Mouse (Mus musculus): Measurements from ENCODE around the gene Pacs1. TPM values are rescaled to one million over a fixed set of nuclear protein-coding genes. Genes with fewer than 3 reads are reported as not detected.
A peak's percentile ranks its signal among the peaks of the same experiment; 100 is the strongest.
"Not testable (repeated sequence)": the region's sequence is repeated elsewhere in the genome, so short reads cannot be mapped to it uniquely, and the experiment has no call there.

Pacs1 gene
- total RNA-seq, 1 experiment from 2014 or later = 17.3 TPM

GRCm38 (mm10) chr19:5192397-5192796 lies 80.5 kb downstream of the Pacs1 start:
- ATAC-seq (replicated peaks in 1 of 2; ENCODE audit: insufficient read depth in 1 of 2, low FRiP score in 2 of 2, low TSS enrichment in 1 of 2, low read depth in 1 of 2, poor library complexity in 2 of 2, severe bottlenecking in 2 of 2) = no peak

GRCm38 (mm10) chr19:5187439-5187838 lies 85.5 kb downstream of the Pacs1 start:
- ATAC-seq (replicated peaks in 1 of 2; ENCODE audit: insufficient read depth in 1 of 2, low FRiP score in 2 of 2, low TSS enrichment in 1 of 2, low read depth in 1 of 2, poor library complexity in 2 of 2, severe bottlenecking in 2 of 2) = no peak

DNA sequence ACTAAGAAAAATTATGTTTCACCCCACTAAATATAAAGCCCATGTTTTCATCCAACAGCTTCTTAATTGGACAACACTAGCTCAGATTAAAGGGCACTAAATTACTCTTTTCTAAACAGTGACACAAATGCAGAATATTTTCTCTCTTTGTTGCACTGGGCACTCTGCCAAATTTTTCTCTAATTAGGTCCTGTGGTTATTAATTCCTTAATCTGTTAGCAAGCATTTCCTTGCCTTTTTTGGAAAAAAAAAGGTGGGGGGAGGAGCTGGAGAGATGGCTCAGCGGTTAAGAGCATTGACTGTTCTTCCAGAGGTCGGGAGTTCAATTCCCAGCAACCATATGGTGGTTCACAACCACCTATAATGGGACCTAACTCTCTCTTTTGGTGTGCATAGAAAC lies 91.0 kb downstream of the Pacs1 start:
- no peak for ATAC-seq (replicated peaks in 1 of 2; ENCODE audit: insufficient read depth in 1 of 2, low FRiP score in 2 of 2, low TSS enrichment in 1 of 2, low read depth in 1 of 2, poor library complexity in 2 of 2, severe bottlenecking in 2 of 2)

- peak; percentile 71 to 93; a peak in 3 of 4 replicates for ATAC-seq (replicated peaks in 1 of 2; ENCODE audit: insufficient read depth in 1 of 2, low FRiP score in 2 of 2, low TSS enrichment in 1 of 2, low read depth in 1 of 2, poor library complexity in 2 of 2, severe bottlenecking in 2 of 2)
These were observed 94.3 kb downstream of the Pacs1 start for GRCm38 (mm10) chr19:5178631-5179030.

DNA sequence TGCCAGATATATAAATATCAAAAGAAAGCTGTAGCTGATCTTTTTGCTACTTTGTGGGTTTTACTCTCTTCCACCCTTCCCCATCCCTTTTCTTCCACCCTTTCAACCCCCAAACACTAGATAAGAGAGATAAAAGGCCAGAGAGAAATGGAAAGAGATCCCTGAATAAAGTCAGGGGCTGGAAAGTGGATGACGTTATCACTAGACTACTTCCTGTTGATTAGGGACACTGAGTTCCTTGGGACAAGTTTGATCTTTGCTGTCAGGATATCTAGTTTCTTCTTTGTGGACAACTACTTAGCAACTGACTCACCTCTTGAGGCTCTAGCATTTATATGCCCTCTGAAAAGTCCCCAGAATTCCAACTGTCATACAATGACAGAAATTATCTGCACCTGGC lies 102.5 kb downstream of the Pacs1 start:
- no peak for ATAC-seq (replicated peaks in 1 of 2; ENCODE audit: insufficient read depth in 1 of 2, low FRiP score in 2 of 2, low TSS enrichment in 1 of 2, low read depth in 1 of 2, poor library complexity in 2 of 2, severe bottlenecking in 2 of 2)

DNA sequence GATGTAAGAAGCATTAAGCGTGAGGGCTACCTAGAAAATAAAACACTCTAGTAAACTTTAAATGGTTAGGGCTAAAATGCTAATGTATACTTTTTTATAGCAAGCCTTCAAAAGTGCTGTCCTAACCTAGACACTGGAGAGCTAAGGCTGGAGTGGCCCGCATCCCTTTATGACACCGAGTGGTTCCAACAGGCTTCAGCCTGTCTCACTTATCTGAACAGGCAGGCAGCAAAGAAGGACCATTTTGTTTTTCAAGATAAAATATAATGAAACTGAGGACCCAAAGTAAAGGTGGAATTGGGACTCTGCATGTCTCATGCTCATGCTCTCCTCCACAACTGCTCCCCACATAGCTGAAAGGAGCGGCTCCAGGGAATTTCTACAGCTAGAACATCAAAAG lies 105.4 kb downstream of the Pacs1 start:
- ATAC-seq (replicated peaks in 1 of 2; ENCODE audit: insufficient read depth in 1 of 2, low FRiP score in 2 of 2, low TSS enrichment in 1 of 2, low read depth in 1 of 2, poor library complexity in 2 of 2, severe bottlenecking in 2 of 2) = no peak

DNA sequence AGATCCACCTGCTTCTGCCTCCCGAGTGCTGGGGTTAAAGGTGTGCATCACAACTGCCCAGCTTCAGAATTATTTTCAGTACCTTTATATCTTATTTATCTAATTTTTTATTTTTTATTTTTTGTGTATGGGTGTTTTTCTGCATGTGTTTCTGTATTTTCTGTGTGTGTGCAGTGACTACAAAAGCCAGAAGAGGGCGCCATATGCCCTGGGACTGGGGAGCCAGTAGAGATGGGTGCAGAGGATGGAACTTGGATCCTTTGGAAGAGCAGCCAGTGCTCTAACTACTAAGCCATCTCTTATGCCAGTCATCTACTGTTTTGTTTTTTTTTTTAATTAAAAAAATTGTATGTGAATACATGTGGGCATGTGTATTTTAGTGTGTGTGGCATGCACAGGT lies 108.5 kb downstream of the Pacs1 start:
- no peak for ATAC-seq (replicated peaks in 1 of 2; ENCODE audit: insufficient read depth in 1 of 2, low FRiP score in 2 of 2, low TSS enrichment in 1 of 2, low read depth in 1 of 2, poor library complexity in 2 of 2, severe bottlenecking in 2 of 2)

GRCm38 (mm10) chr19:5161913-5162312 lies 111.0 kb downstream of the Pacs1 start:
- ATAC-seq (replicated peaks in 1 of 2; ENCODE audit: insufficient read depth in 1 of 2, low FRiP score in 2 of 2, low TSS enrichment in 1 of 2, low read depth in 1 of 2, poor library complexity in 2 of 2, severe bottlenecking in 2 of 2) = no peak

DNA sequence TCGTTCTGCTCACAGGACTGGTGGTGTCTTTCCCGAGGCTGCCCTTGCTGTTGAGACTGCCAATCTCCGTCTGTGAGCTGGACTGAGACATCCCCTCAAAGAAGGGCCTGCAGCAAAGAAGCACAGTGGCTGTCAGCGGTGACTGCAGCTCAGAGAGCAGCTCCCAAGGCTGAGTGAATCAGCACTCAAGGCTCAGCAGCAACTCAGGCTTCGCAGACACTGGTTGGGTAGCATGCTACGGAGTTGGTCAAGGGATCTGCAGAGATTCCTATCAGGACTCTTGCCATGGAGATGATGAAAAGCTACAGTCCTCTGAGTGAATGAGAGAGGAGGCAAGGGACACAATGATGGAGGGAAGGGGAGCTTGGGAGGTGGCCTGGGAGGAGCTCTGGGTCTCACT lies 120.7 kb downstream of the Pacs1 start:
- ATAC-seq (replicated peaks in 1 of 2; ENCODE audit: insufficient read depth in 1 of 2, low FRiP score in 2 of 2, low TSS enrichment in 1 of 2, low read depth in 1 of 2, poor library complexity in 2 of 2, severe bottlenecking in 2 of 2) = no peak

DNA sequence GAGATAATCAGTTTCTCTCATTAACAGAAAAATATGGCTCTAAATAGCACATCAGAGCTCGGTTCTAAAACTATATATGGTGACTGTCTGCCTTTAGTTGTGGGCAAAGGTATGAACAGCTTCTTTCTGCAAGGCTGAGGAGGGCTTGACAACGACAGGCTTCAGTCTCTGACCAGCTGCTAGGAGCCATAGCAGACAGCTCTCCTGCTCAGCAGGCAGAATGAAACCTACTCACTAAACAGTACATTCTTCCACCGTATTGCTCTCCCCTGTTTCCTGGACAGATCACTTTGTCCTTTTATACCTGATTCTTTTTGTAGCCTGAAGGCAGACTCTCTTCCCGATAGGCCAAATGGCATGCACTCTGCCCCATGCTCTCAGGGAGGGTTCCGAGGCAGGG lies 121.2 kb downstream of the Pacs1 start:
- no peak for ATAC-seq (replicated peaks in 1 of 2; ENCODE audit: insufficient read depth in 1 of 2, low FRiP score in 2 of 2, low TSS enrichment in 1 of 2, low read depth in 1 of 2, poor library complexity in 2 of 2, severe bottlenecking in 2 of 2)

DNA sequence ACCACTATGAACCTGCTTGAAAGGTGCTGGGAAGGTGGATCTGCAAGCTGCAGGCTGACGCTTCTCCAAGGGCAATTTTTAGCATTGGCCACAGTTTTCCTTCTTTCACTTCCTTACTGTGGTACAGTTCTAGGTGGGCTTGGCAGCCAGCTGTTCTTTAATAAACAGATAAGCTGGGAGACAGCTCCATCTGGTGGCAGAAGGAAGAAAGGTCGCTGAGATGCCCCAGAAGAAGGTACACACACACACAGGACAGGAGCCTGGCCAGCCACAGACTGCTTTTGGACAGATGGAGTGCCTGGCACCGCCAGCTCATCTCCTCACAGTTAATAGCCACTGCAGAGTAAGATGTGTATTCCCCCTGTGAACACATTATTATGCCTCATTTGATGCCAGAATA lies 121.6 kb downstream of the Pacs1 start:
- ATAC-seq (replicated peaks in 1 of 2; ENCODE audit: insufficient read depth in 1 of 2, low FRiP score in 2 of 2, low TSS enrichment in 1 of 2, low read depth in 1 of 2, poor library complexity in 2 of 2, severe bottlenecking in 2 of 2) = peak; percentile 66 to 73

- ATAC-seq (replicated peaks in 1 of 2; ENCODE audit: insufficient read depth in 1 of 2, low FRiP score in 2 of 2, low TSS enrichment in 1 of 2, low read depth in 1 of 2, poor library complexity in 2 of 2, severe bottlenecking in 2 of 2) = no peak
These were observed 122.6 kb downstream of the Pacs1 start for GRCm38 (mm10) chr19:5150358-5150757.

GRCm38 (mm10) chr19:5149041-5149440 lies 123.9 kb downstream of the Pacs1 start:
- ATAC-seq (replicated peaks in 1 of 2; ENCODE audit: insufficient read depth in 1 of 2, low FRiP score in 2 of 2, low TSS enrichment in 1 of 2, low read depth in 1 of 2, poor library complexity in 2 of 2, severe bottlenecking in 2 of 2) = not testable (repeated sequence)

- peak in 1 of 2 experiments; percentile 39; a peak in 1 of 4 replicates for ATAC-seq (replicated peaks in 1 of 2; ENCODE audit: insufficient read depth in 1 of 2, low FRiP score in 2 of 2, low TSS enrichment in 1 of 2, low read depth in 1 of 2, poor library complexity in 2 of 2, severe bottlenecking in 2 of 2)
These were observed 133.3 kb downstream of the Pacs1 start for GRCm38 (mm10) chr19:5139640-5140039.

DNA sequence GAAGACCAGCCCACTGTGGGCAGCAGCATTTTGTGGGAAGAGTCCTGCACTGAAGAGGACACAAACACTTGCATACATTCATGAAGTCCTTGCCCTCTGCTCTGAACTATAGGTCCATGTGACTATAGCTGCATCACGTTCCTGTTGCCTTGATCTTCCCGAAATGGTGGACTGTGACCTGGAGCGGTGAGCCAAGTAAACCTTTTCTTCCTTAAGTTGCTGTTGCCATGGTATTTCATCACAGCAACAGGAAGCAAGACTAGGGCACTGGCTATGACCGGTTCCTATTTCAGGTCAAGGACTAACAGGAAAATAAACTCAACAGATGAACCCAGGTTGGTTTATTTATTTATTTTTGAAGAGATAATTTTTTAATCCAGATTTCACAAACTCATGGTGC lies 141.7 kb downstream of the Pacs1 start:
- no peak for ATAC-seq (replicated peaks in 1 of 2; ENCODE audit: insufficient read depth in 1 of 2, low FRiP score in 2 of 2, low TSS enrichment in 1 of 2, low read depth in 1 of 2, poor library complexity in 2 of 2, severe bottlenecking in 2 of 2)

DNA sequence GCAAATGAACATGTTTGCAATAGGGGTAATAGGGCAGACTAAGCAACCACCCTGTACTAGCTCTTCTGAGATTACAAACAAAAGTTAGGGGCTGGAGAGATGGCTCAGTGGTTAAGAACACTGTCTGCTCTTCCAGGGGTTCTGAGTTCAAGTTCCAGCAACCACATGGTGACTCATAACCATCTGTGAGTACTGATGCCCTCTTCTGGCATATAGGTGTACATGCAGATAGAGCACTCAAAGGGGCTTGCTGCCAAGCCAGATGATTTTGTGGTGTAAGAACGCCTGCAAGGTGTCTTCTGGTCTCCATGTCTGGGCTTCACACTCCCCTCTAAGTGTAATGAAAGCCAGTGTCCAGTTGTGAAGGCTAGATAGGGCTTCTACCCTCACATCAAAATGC lies 143.1 kb downstream of the Pacs1 start:
- no peak for ATAC-seq (replicated peaks in 1 of 2; ENCODE audit: insufficient read depth in 1 of 2, low FRiP score in 2 of 2, low TSS enrichment in 1 of 2, low read depth in 1 of 2, poor library complexity in 2 of 2, severe bottlenecking in 2 of 2)

DNA sequence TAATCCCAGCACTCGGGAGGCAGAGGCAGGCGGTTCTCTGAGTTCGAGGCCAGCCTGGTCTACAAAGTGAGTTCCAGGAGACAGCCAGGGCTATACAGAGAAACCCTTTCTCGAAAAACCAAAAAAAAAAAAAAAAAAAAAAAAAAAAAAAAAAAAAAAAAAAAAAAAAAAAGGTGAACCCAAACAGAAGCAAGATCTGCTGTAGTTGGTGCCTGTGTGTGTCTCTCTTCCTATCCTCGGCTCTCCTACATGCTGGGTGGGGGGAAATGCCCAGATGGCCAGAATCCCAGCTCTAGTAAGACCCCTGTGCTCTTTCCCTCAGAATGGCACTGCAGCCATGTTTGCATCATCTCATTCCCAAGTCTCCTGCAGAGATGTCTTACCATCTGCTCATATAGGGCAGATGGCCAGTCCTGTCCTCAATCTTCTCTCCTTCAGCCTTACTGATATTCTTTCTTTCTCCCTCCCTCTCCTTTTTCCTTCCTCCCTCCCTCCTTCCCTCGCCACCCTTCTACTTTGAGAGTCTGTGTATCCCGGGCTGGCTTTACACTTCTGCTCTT lies 148.8 kb downstream of the Pacs1 start:
- ATAC-seq (replicated peaks in 1 of 2; ENCODE audit: insufficient read depth in 1 of 2, low FRiP score in 2 of 2, low TSS enrichment in 1 of 2, low read depth in 1 of 2, poor library complexity in 2 of 2, severe bottlenecking in 2 of 2) = no peak

DNA sequence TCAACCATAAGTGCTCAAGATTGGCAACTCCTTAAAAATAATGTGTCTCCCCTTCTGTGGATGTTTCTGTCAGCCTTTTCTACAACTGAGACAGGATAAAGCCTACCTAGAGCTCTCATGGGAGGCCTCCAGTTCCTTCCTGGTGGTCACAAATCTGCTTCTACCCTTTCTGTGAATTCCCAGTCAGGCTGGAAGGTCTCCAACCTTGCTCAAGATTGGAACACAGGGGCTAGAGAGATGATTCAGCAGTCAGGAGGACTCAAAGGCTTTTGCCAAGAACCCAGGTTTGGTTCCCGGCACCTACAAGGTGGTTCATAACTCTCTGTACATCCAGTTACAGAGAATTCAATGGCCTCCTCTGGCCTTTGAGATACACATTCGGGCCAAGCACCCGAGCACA lies 149.7 kb downstream of the Pacs1 start:
- no peak for ATAC-seq (replicated peaks in 1 of 2; ENCODE audit: insufficient read depth in 1 of 2, low FRiP score in 2 of 2, low TSS enrichment in 1 of 2, low read depth in 1 of 2, poor library complexity in 2 of 2, severe bottlenecking in 2 of 2)

GRCm38 (mm10) chr19:5122492-5122891 lies 150.4 kb downstream of the Pacs1 start:
- ATAC-seq (replicated peaks in 1 of 2; ENCODE audit: insufficient read depth in 1 of 2, low FRiP score in 2 of 2, low TSS enrichment in 1 of 2, low read depth in 1 of 2, poor library complexity in 2 of 2, severe bottlenecking in 2 of 2) = no peak

GRCm38 (mm10) chr19:5118384-5118698 lies 154.6 kb downstream of the Pacs1 start, which contains the start of gene Klc2:
Gene Klc2, minus strand, starts transcription at chr19:5118560.
- ATAC-seq (replicated peaks in 1 of 2; ENCODE audit: insufficient read depth in 1 of 2, low FRiP score in 2 of 2, low TSS enrichment in 1 of 2, low read depth in 1 of 2, poor library complexity in 2 of 2, severe bottlenecking in 2 of 2) = no peak

Data from hematopoietic stem cell, adult 5-6 weeks (primary cell).